Mouse (Mus musculus) spleen, adult 18-20 months (tissue): ENCODE data around the gene Cib2.
A peak's percentile ranks its signal among the peaks of the same experiment; 100 is the strongest.
"Not testable (repeated sequence)": the region's sequence is repeated elsewhere in the genome, so short reads cannot be mapped to it uniquely, and the experiment has no call there.

Experiments used
- DNase-seq, 2 experiments: peaks; one replicate each; pipeline ENCODE4 v3.0.0; 2022; ENCODE audit warnings: mixed read lengths in 2 of 2

Gene Cib2

GRCm38 (mm10) chr9:54559771-54560471 is at the start of gene Cib2:
Gene Cib2, minus strand, starts transcription at chr9:54560218.
- DNase-seq, result peak; percentile 71 to 75

- DNase-seq, result peak in 1 of 2 experiments; percentile 67
Observed at GRCm38 (mm10) chr9:54604886-54605285, 44.9 kb upstream of the Cib2 start.

- no peak for DNase-seq
Observed at GRCm38 (mm10) chr9:54604131-54604654, 44.2 kb upstream of the Cib2 start.

GRCm38 (mm10) chr9:54602916-54603315 is 42.9 kb upstream of the Cib2 start:
- no peak for DNase-seq

GRCm38 (mm10) chr9:54602386-54602785 is 42.4 kb upstream of the Cib2 start:
- no peak for DNase-seq

GRCm38 (mm10) chr9:54596752-54597465 is 36.9 kb upstream of the Cib2 start:
- no peak for DNase-seq

- not testable (repeated sequence) for DNase-seq
Observed at GRCm38 (mm10) chr9:54593652-54594051, 33.6 kb upstream of the Cib2 start.

GRCm38 (mm10) chr9:54587863-54588262 is 27.8 kb upstream of the Cib2 start:
- DNase-seq, result no peak

GRCm38 (mm10) chr9:54586199-54587061 is 26.4 kb upstream of the Cib2 start, which contains the start of gene Idh3a:
Gene Idh3a, plus strand, starts transcription at chr9:54586334.
- DNase-seq, result peak; percentile 99 to 100

GRCm38 (mm10) chr9:54585839-54586198 is 25.8 kb upstream of the Cib2 start:
- DNase-seq, result no peak

- not testable (repeated sequence) for DNase-seq
Observed at GRCm38 (mm10) chr9:54584127-54584526, 24.1 kb upstream of the Cib2 start.

GRCm38 (mm10) chr9:54583712-54584111 is 23.7 kb upstream of the Cib2 start:
- no peak for DNase-seq

GRCm38 (mm10) chr9:54571130-54571839 is 11.3 kb upstream of the Cib2 start:
- no peak for DNase-seq

- DNase-seq, result no peak
Observed at GRCm38 (mm10) chr9:54568732-54569131, 8.7 kb upstream of the Cib2 start.

- DNase-seq, result no peak
Observed at GRCm38 (mm10) chr9:54566958-54567357, 6.9 kb upstream of the Cib2 start.

GRCm38 (mm10) chr9:54560831-54561601 is 998 bp upstream of the Cib2 start:
- no peak for DNase-seq

- no peak for DNase-seq
Observed at GRCm38 (mm10) chr9:54558731-54559130, 1.3 kb downstream of the Cib2 start.

GRCm38 (mm10) chr9:54555044-54555443 is 5.0 kb downstream of the Cib2 start:
- peak in 1 of 2 experiments; percentile 20 for DNase-seq

GRCm38 (mm10) chr9:54552409-54552808 is 7.6 kb downstream of the Cib2 start:
- no peak for DNase-seq

- DNase-seq, result no peak
Observed at GRCm38 (mm10) chr9:54549433-54549832, 10.6 kb downstream of the Cib2 start.

GRCm38 (mm10) chr9:54547536-54547935 is 12.5 kb downstream of the Cib2 start:
- peak in 1 of 2 experiments; percentile 59 for DNase-seq

- no peak for DNase-seq
Observed at GRCm38 (mm10) chr9:54544954-54545315, 15.1 kb downstream of the Cib2 start.
